Mouse (Mus musculus) activated CD4-positive, CD25-positive, alpha-beta regulatory T cell (primary cell): Measurements from ENCODE around the gene Vmn2r21. TPM values are rescaled to one million over a fixed set of nuclear protein-coding genes. Genes with fewer than 3 reads are reported as not detected.

Experiments
- polyA plus RNA-seq, 2 experiments: library from polyadenylated mRNA; unstranded; fragments of 100-300 nt; shearing (Covaris generic); gene quantifications; one replicate each; pipeline ENCODE4 v1.2.1; 2017

The Vmn2r21 gene
- not detected for polyA plus RNA-seq

DNA sequence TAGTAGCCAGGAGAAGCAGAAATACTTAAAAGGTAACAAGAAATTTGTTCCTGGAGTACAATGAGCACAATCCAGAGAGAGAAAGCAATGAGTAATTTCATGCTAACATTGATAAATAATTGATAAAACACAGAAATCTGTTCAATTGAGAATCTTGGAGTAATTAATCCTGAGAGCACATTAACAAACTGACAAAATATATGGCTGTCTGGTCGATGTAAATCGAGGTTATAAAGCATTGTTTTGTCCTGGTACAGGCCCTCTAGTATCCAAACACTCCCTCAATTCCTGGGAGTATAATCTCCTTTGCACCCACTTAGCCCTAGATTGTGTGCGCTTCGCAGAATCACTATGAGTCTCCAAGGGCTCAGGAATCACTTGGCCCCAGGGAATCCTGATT, at the start of gene Vmn2r21:
Gene Vmn2r21 (minus strand): TSS at position 101 of the 400 bp plus-strand sequence.

Other genes with a start within 250 kb of the Vmn2r21 start
- gene Clec4e, start 243.5 kb downstream of the Vmn2r21 start, polyA plus RNA-seq: under 1 TPM in 1 of 2 experiments, not detected in 1; 0.72 TPM
- gene Vmn2r19, start 225.1 kb downstream of the Vmn2r21 start, polyA plus RNA-seq: under 1 TPM in 1 of 2 experiments, not detected in 1; 0.12 TPM
- under 1 TPM; 0.01 to 0.16 TPM for gene Vmn2r20, start 115.3 kb downstream of the Vmn2r21 start, polyA plus RNA-seq
- gene Vmn2r22, start 117.3 kb upstream of the Vmn2r21 start, polyA plus RNA-seq: under 1 TPM in 1 of 2 experiments, not detected in 1; 0.04 TPM
- under 1 TPM in 1 of 2 experiments, not detected in 1; 0.07 TPM for gene Vmn2r23, start 169.3 kb upstream of the Vmn2r21 start, polyA plus RNA-seq
- under 1 TPM in 1 of 2 experiments, not detected in 1; 0.18 TPM for gene Vmn2r24, start 245.5 kb upstream of the Vmn2r21 start, polyA plus RNA-seq